Mouse (Mus musculus): ENCODE results near the gene Gm12845. TPM values are rescaled to one million over a fixed set of nuclear protein-coding genes. Genes with fewer than 3 reads are reported as not detected.

The Gm12845 gene
- not detected for polyA plus RNA-seq (2017; shearing (Covaris generic))

DNA sequence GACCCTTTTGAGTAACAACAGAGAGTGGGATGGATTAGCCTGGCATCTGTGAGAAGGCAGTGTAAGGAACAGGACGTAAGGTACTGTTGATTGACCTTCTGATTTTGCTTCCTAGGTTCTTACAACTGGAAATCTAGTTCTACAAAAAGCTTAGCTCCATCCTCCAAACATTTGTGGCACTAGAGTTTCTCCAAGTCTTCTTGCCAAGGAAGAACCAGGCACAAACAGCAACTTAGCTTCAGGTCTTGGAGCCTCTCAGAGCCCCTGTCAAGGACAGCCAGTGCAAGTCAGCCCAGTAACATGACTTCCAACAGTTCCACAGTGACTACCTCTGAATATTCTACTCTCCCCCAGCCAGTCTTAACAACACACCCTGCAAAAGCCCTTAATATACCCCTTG, at the start of gene Gm12845:
Gene Gm12845 (plus strand): TSS at position 301 of the 400 bp plus-strand sequence.

DNA sequence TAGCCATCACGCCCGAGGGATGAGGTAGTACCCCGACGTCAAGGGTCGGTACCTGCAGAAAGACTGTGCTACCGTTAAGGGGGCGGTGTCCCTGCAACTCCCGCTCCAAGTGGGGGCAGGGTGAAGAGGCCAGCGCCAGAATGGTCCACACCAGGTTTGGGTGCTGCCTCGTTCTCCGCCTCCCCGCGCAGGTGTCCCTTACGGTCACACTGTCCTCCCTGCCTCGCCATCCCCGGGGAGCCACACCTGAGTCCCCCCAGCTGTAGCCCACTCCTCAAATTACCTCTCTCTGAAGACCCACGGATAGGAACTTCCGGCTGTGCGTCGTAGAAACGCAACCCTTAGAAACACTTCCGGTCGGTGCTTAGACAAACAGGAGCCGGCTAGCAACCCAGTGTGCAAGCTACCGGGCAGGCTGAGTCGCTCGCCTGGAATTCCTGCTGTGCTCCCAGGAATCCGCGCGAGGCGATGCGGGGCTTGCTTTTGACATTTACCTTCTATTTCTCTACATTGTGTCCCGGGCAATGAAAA, 42.2 kb upstream of the Gm12845 start, which contains the start of gene Dmap1:
Gene Dmap1 (minus strand): TSS at position 343 of the 531 bp plus-strand sequence.

GRCm38 (mm10) chr4:117765416-117765815, 41.2 kb downstream of the Gm12845 start, which contains the start of gene Klf17:
TSS of gene Klf17 (minus strand) at chr4:117765648.

Other genes with a start within 250 kb of the Gm12845 start
- gene Rnf220, start 227.4 kb upstream of the Gm12845 start, polyA plus RNA-seq (2017; shearing (Covaris generic)), result 12.5 TPM
- 35.5 TPM for gene Eri3, start 174.0 kb upstream of the Gm12845 start, polyA plus RNA-seq (2017; shearing (Covaris generic))
- 44.6 TPM for gene Dmap1, start 42.1 kb upstream of the Gm12845 start, polyA plus RNA-seq (2017; shearing (Covaris generic))
- not detected for gene Klf17, start 41.2 kb downstream of the Gm12845 start, polyA plus RNA-seq (2017; shearing (Covaris generic))
- 0.53 TPM for gene Slc6a9, start 110.1 kb downstream of the Gm12845 start, polyA plus RNA-seq (2017; shearing (Covaris generic))
- not detected for gene Ccdc24, start 148.1 kb downstream of the Gm12845 start, polyA plus RNA-seq (2017; shearing (Covaris generic))
- gene B4galt2, start 159.1 kb downstream of the Gm12845 start, polyA plus RNA-seq (2017; shearing (Covaris generic)), result not detected
- gene Atp6v0b, start 162.9 kb downstream of the Gm12845 start, polyA plus RNA-seq (2017; shearing (Covaris generic)), result 154 TPM
- 38.2 TPM for gene Dph2, start 167.6 kb downstream of the Gm12845 start, polyA plus RNA-seq (2017; shearing (Covaris generic))
- gene Ipo13, start 190.6 kb downstream of the Gm12845 start, polyA plus RNA-seq (2017; shearing (Covaris generic)), result 42.2 TPM
- gene Artn, start 205.4 kb downstream of the Gm12845 start, polyA plus RNA-seq (2017; shearing (Covaris generic)), result not detected

All from activated CD4-positive, CD25-positive, alpha-beta regulatory T cell, adult 9 weeks (primary cell).